Mouse (Mus musculus) MEL (cell line): ENCODE measurements around the gene Ak1.

Source experiments
- CTCF ChIP-seq, 3 experiments: IDR thresholded peaks in 2 of 3; conservative IDR thresholded peaks in 1 of 3; 2 replicates each; pipeline ENCODE4 v1.5.1; 2011 to 2012; ENCODE audit warnings: low read length in 3 of 3, low read depth in 2 of 3, mild to moderate bottlenecking in 2 of 3, improper control_type of control experiment in 1 of 3, inconsistent platforms in 1 of 3, mixed read lengths in 1 of 3, moderate library complexity in 1 of 3; ENCODE audit not compliant: control insufficient read depth in 1 of 3, insufficient read depth in 1 of 3, poor library complexity in 1 of 3, severe bottlenecking in 1 of 3
- EP300 ChIP-seq, 2 experiments: IDR thresholded peaks; 2 replicates each; pipeline ENCODE4 v1.6.1; 2011; ENCODE audit warnings: improper control_type of control experiment in 2 of 2, low read length in 2 of 2, low read depth in 1 of 2, mild to moderate bottlenecking in 1 of 2
- HCFC1 ChIP-seq: IDR thresholded peaks from 2 replicates; pipeline ENCODE4 v1.6.1; 2012; ENCODE audit warnings: low read depth, mild to moderate bottlenecking, inconsistent platforms, low read length, improper control_type of control experiment, moderate library complexity
- MYB ChIP-seq: IDR thresholded peaks from 2 replicates; pipeline ENCODE4 v1.6.1; 2011; ENCODE audit warnings: mild to moderate bottlenecking, low read depth, low read length, improper control_type of control experiment
- POLR2A ChIP-seq, 2 experiments: IDR thresholded peaks; 2 replicates each; pipeline ENCODE4 v1.6.1; 2011 to 2012; ENCODE audit warnings: low read length in 2 of 2, mild to moderate bottlenecking in 2 of 2, control low read depth in 1 of 2, improper control_type of control experiment in 1 of 2, low read depth in 1 of 2, moderate library complexity in 1 of 2; ENCODE audit not compliant: control insufficient read depth in 1 of 2, insufficient read depth in 1 of 2, poor library complexity in 1 of 2
- POLR2AphosphoS2 ChIP-seq: IDR thresholded peaks from 2 replicates; pipeline ENCODE4 v1.6.1; 2011; ENCODE audit warnings: low read length, improper control_type of control experiment
- SIN3A ChIP-seq: IDR thresholded peaks from 2 replicates; pipeline ENCODE4 v1.6.1; 2012; ENCODE audit warnings: low read length, improper control_type of control experiment, inconsistent platforms
- TBP ChIP-seq: IDR thresholded peaks from 2 replicates; pipeline ENCODE4 v1.8.0; 2011; ENCODE audit warnings: low read depth, low read length, improper control_type of control experiment
- TCF12 ChIP-seq: IDR thresholded peaks from 2 replicates; pipeline ENCODE4 v1.6.1; 2014; ENCODE audit warnings: low read depth, mild to moderate bottlenecking, inconsistent platforms, low read length, improper control_type of control experiment, moderate library complexity
- USF2 ChIP-seq, 2 experiments: IDR thresholded peaks; 2 replicates each; pipeline ENCODE4 v1.6.1; 2011 to 2012; ENCODE audit warnings: improper control_type of control experiment in 2 of 2, low read length in 2 of 2, borderline replicate concordance in 1 of 2, inconsistent platforms in 1 of 2, low read depth in 1 of 2, mild to moderate bottlenecking in 1 of 2; ENCODE audit not compliant: insufficient read depth in 1 of 2
- ZC3H11A ChIP-seq: IDR thresholded peaks from 2 replicates; pipeline ENCODE4 v1.6.1; 2012; ENCODE audit warnings: low read depth, mild to moderate bottlenecking, inconsistent platforms, low read length, improper control_type of control experiment

GRCm38 (mm10) chr2:32608778-32609435 is 12.7 kb upstream of the Ak1 start:
- no peak for TF ChIP-seq MYB
- no peak for TF ChIP-seq POLR2A (IDR thresholded peaks at IDR 0.05; ENCODE audit: control insufficient read depth in 1 of 2, insufficient read depth in 1 of 2, low read depth in 1 of 2, low read length in 2 of 2, poor library complexity in 1 of 2)
- TF ChIP-seq EP300 (IDR thresholded peaks at IDR 0.05; ENCODE audit: low read depth in 1 of 2, low read length in 2 of 2), result no peak
- TF ChIP-seq SIN3A, result no peak
- TF ChIP-seq USF2 (IDR thresholded peaks at IDR 0.05; ENCODE audit: borderline replicate concordance in 1 of 2, insufficient read depth in 1 of 2, low read depth in 1 of 2, low read length in 2 of 2), result no peak
- no peak for TF ChIP-seq TBP
- TF ChIP-seq ZC3H11A, result no peak
- TF ChIP-seq HCFC1, result no peak
- no peak for TF ChIP-seq POLR2AphosphoS2
- no peak for TF ChIP-seq CTCF (IDR thresholded peaks at IDR 0.05 in 2 of 3, conservative IDR thresholded peaks at IDR 0.05 in 1 of 3; ENCODE audit: control insufficient read depth in 1 of 3, insufficient read depth in 1 of 3, low read depth in 2 of 3, low read length in 3 of 3, poor library complexity in 1 of 3, severe bottlenecking in 1 of 3)
- no peak for TF ChIP-seq TCF12
